Mouse (Mus musculus) heart, postnatal 36 days (tissue): ENCODE results near the gene Itsn2. TPM values are rescaled to one million over a fixed set of nuclear protein-coding genes. Genes with fewer than 3 reads are reported as not detected.
"Not testable (repeated sequence)": the region's sequence is repeated elsewhere in the genome, so short reads cannot be mapped to it uniquely, and the experiment has no call there.

Experiments
- DNase-seq, 2 experiments: peaks; one replicate each; pipeline ENCODE4 v3.0.0; 2021 to 2022
- intact Hi-C: fragments of 180-260 bp; cut with DNase I; formaldehyde crosslinking; loops from one replicate; pipeline ENCODE4 v1.15.1; 2025
- total RNA-seq, 2 experiments: library from RNA; stranded (reverse); gene quantifications; 2 replicates each; pipeline ENCODE4 v1.2.3; 2021

Gene Itsn2
- 10 to 100 TPM; 35.4 to 43.5 TPM for total RNA-seq

GRCm38 (mm10) chr12:4592541-4593165, at the start of gene Itsn2, which contains the start of gene Gm3625:
Gene Itsn2, plus strand, starts transcription at chr12:4592638.
Gene Gm3625, minus strand, starts transcription at chr12:4592927.
- intact Hi-C loops = loop anchor here (5.0 to 10.0 kb wide), 3 partner anchors 45 to 252 kb away; partner anchors contain the start of genes Fam228b, Fkbp1b, Pfn4 and Wdcp
- peak; percentile 80 to 85 for DNase-seq

- intact Hi-C loops = loop anchor here (10.0 kb wide), 1 partner anchor 220 kb away; no protein-coding TSS in a partner anchor
- no peak for DNase-seq
Measured at GRCm38 (mm10) chr12:4544400-4544919, 48.0 kb upstream of the Itsn2 start.

- intact Hi-C loops = loop anchor here (5.0 to 10.0 kb wide), 5 partner anchors 68 to 618 kb away; partner anchors contain the start of gene Ncoa1
- no peak for DNase-seq
Measured at GRCm38 (mm10) chr12:4545425-4545824, 47.0 kb upstream of the Itsn2 start.

GRCm38 (mm10) chr12:4546491-4546890, 45.9 kb upstream of the Itsn2 start:
- intact Hi-C loops = loop anchor here (5.0 to 10.0 kb wide), 5 partner anchors 69 to 619 kb away; partner anchors contain the start of gene Ncoa1
- peak; percentile 56 to 59 for DNase-seq

- DNase-seq = no peak
- intact Hi-C loops = loop anchor here (5.0 to 10.0 kb wide), 5 partner anchors 70 to 620 kb away; partner anchors contain the start of gene Ncoa1
Measured at GRCm38 (mm10) chr12:4547557-4547956, 44.9 kb upstream of the Itsn2 start.

GRCm38 (mm10) chr12:4548053-4549013, 44.1 kb upstream of the Itsn2 start:
- peak; percentile 75 to 77 for DNase-seq
- intact Hi-C loops = loop anchor here (1.0 to 10.0 kb wide), 6 partner anchors 71 to 621 kb away; partner anchors contain the start of gene Ncoa1

GRCm38 (mm10) chr12:4553704-4554103, 38.7 kb upstream of the Itsn2 start:
- DNase-seq, intact Hi-C loops: not testable (repeated sequence)

- no peak for DNase-seq
- intact Hi-C loops = no loop called here
Measured at GRCm38 (mm10) chr12:4555451-4555850, 37.0 kb upstream of the Itsn2 start.

GRCm38 (mm10) chr12:4556891-4557290, 35.5 kb upstream of the Itsn2 start:
- intact Hi-C loops = no loop called here
- DNase-seq = no peak

- no peak for DNase-seq
- intact Hi-C loops = no loop called here
Measured at GRCm38 (mm10) chr12:4557436-4557835, 35.0 kb upstream of the Itsn2 start.

GRCm38 (mm10) chr12:4558013-4558412, 34.4 kb upstream of the Itsn2 start:
- intact Hi-C loops = no loop called here
- DNase-seq = no peak

- intact Hi-C loops = no loop called here
- no peak for DNase-seq
Measured at GRCm38 (mm10) chr12:4558475-4559279, 33.8 kb upstream of the Itsn2 start.

GRCm38 (mm10) chr12:4571864-4572263, 20.6 kb upstream of the Itsn2 start:
- DNase-seq = peak in 1 of 2 experiments; percentile 19
- intact Hi-C loops = loop anchor here (2.0 to 5.0 kb wide), 2 partner anchors 197 to 400 kb away; partner anchors contain the start of genes Fam228b and Pfn4

- intact Hi-C loops = loop anchor here (5.0 kb wide), 1 partner anchor 398 kb away; no protein-coding TSS in a partner anchor
Measured at GRCm38 (mm10) chr12:4574065-4574464, 18.4 kb upstream of the Itsn2 start.

GRCm38 (mm10) chr12:4582326-4582725, 10.1 kb upstream of the Itsn2 start:
- intact Hi-C loops = no loop called here

More at GRCm38 (mm10) chr12:4574065-4574464, 18.4 kb upstream of the Itsn2 start:
- no peak for DNase-seq

GRCm38 (mm10) chr12:4587846-4588245, 4.6 kb upstream of the Itsn2 start:
- intact Hi-C loops = no loop called here
- no peak for DNase-seq

More at GRCm38 (mm10) chr12:4582326-4582725, 10.1 kb upstream of the Itsn2 start:
- DNase-seq = no peak

- DNase-seq = peak in 1 of 2 experiments; percentile 20
- intact Hi-C loops = no loop called here
Measured at GRCm38 (mm10) chr12:4588603-4589002, 3.8 kb upstream of the Itsn2 start.

GRCm38 (mm10) chr12:4592025-4592424, 413 bp upstream of the Itsn2 start:
- no peak for DNase-seq

More at GRCm38 (mm10) chr12:4592025-4592424, 413 bp upstream of the Itsn2 start:
- intact Hi-C loops = loop anchor here (5.0 to 10.0 kb wide), 3 partner anchors 45 to 253 kb away; partner anchors contain the start of genes Fam228b, Fkbp1b, Pfn4 and Wdcp
